ENCODE assay signal across 10 mouse cellular contexts in the genomic region with DNA sequence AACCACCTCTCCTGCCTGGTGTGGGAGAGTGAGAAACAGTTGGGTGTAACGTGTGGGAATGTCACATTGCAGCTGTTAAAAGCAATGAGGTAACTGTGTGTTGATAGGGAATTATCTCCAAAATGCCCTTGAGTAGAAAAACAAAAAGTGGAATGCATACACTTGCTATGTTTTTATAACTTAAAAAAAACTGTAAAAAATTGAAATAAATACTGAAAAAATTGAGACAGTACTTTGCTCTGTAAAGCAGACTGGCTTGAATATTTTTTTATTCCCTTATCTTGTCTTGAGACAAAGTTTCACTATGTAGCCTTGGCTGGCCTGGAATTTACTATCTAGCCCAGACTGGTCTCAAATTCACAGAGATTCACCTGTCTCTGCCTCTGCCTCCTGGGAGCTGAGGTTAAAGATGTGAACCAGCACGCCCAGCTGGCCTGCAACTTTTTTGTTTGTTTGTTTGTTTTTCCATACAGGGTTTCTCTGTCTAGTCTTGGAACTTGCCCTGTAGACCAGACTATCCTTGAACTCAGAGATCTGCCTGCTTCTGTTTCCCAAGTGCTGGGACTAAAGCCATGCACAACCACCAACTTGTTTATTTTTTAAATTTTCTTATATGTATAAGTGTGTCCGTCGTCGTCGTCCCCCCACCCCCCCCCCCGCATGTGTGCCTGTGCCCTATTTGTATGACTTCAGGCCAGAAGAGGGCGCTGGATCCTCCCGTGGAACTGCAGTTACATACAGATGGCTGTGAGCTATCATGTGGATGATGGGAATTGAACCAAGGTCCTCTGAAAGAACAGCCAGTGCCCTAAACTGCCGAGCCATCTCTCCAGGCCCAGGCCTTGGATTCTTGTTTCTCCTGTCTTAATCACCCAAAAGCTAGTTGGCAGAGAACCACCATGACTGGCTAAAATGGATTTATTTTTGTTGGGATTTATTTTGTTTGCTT. TPM values are rescaled to one million over a fixed set of nuclear protein-coding genes. Genes with fewer than 3 reads are reported as not detected.
DNase-seq lines count a peak whose midpoint lies in the region; ATAC-seq and TF ChIP-seq lines count a peak whose summit lies in the region.
"Had no signal": no experiment of that assay in that cellular context is flagged by ENCODE, and none has a peak within 500 bp of the region (broad histone marks: within the 10 kb centered on the region; RNA-seq: fewer than 3 reads in every experiment).

No protein-coding gene starts in this region.

- H3K27me3 ChIP-seq in lung, embryonic 14.5 days (ENCODE audit: insufficient read depth, low read length): no peaks in the 10 kb centered on the region
- H3K27me3 ChIP-seq in lung, postnatal 0 days (replicated peaks; ENCODE audit: insufficient read depth, low read length): no peaks in the 10 kb centered on the region
- H3K27me3 ChIP-seq: Patski had no signal

- peak; percentile 51 to 78 for DNase-seq in cerebellum, postnatal 25 days
- DNase-seq in cerebellum, adult 9-11 months: no peak
- peak; percentile 45 for DNase-seq in lung, embryonic 14.5 days
- DNase-seq in lung, postnatal 25 days (ENCODE audit: low spot score): no peak
- peak; percentile 79 for DNase-seq in ZHBTc4 (ENCODE audit: low read depth, low spot score)
- no peak for DNase-seq in lung, postnatal 0 days (ENCODE audit: low spot score)
- no peak for DNase-seq in ovary, postnatal 14 days (ENCODE audit: low spot score)
- DNase-seq in right cerebral cortex, postnatal 25 days: no peak

- no peak for ATAC-seq in lung, embryonic 14.5 days (ENCODE audit: insufficient read depth)
- no peak for ATAC-seq in lung, postnatal 0 days
- ATAC-seq: Patski had no signal

- H3K27ac ChIP-seq in lung, embryonic 14.5 days (ENCODE audit: low read depth): no peak overlapping the region
- H3K27ac ChIP-seq in lung, postnatal 0 days (ENCODE audit: low read length): no peak overlapping the region

- no peak overlapping the region for H3K9ac ChIP-seq in lung, embryonic 14.5 days
- H3K9ac ChIP-seq in lung, postnatal 0 days (replicated peaks; ENCODE audit: low read depth): no peak overlapping the region

- peak; percentile 41 for TF ChIP-seq CTCF in lung, embryonic 14.5 days (IDR thresholded peaks at IDR 0.05; ENCODE audit: low read depth)
- peak; percentile 65 for TF ChIP-seq CTCF in lung, postnatal 0 days (IDR thresholded peaks at IDR 0.05)

- 35% methylated on average over 10 of the region's 10 CpGs for WGBS in lung, embryonic 14.5 days
- 29% methylated on average over 10 of the region's 10 CpGs for WGBS in lung, postnatal 0 days

- peaks cover 9% of the 10 kb centered on the region; the same call in 1 of the 2 replicates for H3K4me1 ChIP-seq in lung, embryonic 14.5 days (ENCODE audit: insufficient read depth)
- H3K4me1 ChIP-seq in lung, postnatal 0 days (ENCODE audit: insufficient read depth, low read depth, low read length): peaks cover 15% of the 10 kb centered on the region

- H3K9me3 ChIP-seq in lung, embryonic 14.5 days (ENCODE audit: low read depth, low read length): no peaks in the 10 kb centered on the region
- no peaks in the 10 kb centered on the region for H3K9me3 ChIP-seq in lung, postnatal 0 days (ENCODE audit: low read length)

- H3K36me3 ChIP-seq in lung, embryonic 14.5 days (ENCODE audit: insufficient read depth): no peaks in the 10 kb centered on the region
- H3K36me3 ChIP-seq in lung, postnatal 0 days (ENCODE audit: insufficient read depth, low read length): no peaks in the 10 kb centered on the region

- no peak overlapping the region for H3K4me3 ChIP-seq in lung, embryonic 14.5 days (ENCODE audit: low read depth, low read length)
- H3K4me3 ChIP-seq in lung, postnatal 0 days (ENCODE audit: low read depth, low read length): no peak overlapping the region

- TF ChIP-seq EP300 in lung, postnatal 0 days (IDR thresholded peaks at IDR 0.05): no peak

- H3K4me2 ChIP-seq in lung, embryonic 14.5 days: no peak overlapping the region
- H3K4me2 ChIP-seq in lung, postnatal 0 days (replicated peaks; ENCODE audit: low read depth, low read length): no peak overlapping the region

RNA-seq across cellular contexts. Expression of gene Rhbdf2, which starts 0.5 kb away (rescaled TPM):
- 8.9 and 9.8 TPM in 2 replicates for polyA plus RNA-seq in lung, embryonic 14.5 days (2014; fragmentation: Nextera tagmentation; extraction: Ambion mirVana)
- 23.5 and 27.9 TPM in 2 replicates for polyA plus RNA-seq in lung, postnatal 0 days (2015; fragmentation: Nextera tagmentation; extraction: Ambion mirVana)

RNA-seq across cellular contexts. Expression of gene Prcd, which starts 26.0 kb away (rescaled TPM):
- 0.53 and 1.6 TPM in 2 replicates for polyA plus RNA-seq in lung, embryonic 14.5 days (2014; fragmentation: Nextera tagmentation; extraction: Ambion mirVana)
- polyA plus RNA-seq in lung, postnatal 0 days (2015; fragmentation: Nextera tagmentation; extraction: Ambion mirVana): 10.9 and 16.4 TPM in 2 replicates

RNA-seq across cellular contexts. Expression of gene Cygb, which starts 26.8 kb away (rescaled TPM):
- 9.5 and 10.0 TPM in 2 replicates for polyA plus RNA-seq in lung, embryonic 14.5 days (2014; fragmentation: Nextera tagmentation; extraction: Ambion mirVana)
- 27.3 and 32.0 TPM in 2 replicates for polyA plus RNA-seq in lung, postnatal 0 days (2015; fragmentation: Nextera tagmentation; extraction: Ambion mirVana)

RNA-seq across cellular contexts. Expression of gene Aanat, which starts 41.1 kb away (rescaled TPM):
- not detected in 2 replicates for polyA plus RNA-seq in lung, embryonic 14.5 days (2014; fragmentation: Nextera tagmentation; extraction: Ambion mirVana)
- 0.26 TPM in 1 of 2 replicates, not detected in the other for polyA plus RNA-seq in lung, postnatal 0 days (2015; fragmentation: Nextera tagmentation; extraction: Ambion mirVana)
- polyA plus RNA-seq: Patski; stomach, embryonic 14.5 days had no signal

RNA-seq across cellular contexts. Expression of gene Ube2o, which starts 46.1 kb away (rescaled TPM):
- polyA plus RNA-seq in lung, embryonic 14.5 days (2014; fragmentation: Nextera tagmentation; extraction: Ambion mirVana): 17.4 and 22.8 TPM in 2 replicates
- 9.1 and 9.8 TPM in 2 replicates for polyA plus RNA-seq in lung, postnatal 0 days (2015; fragmentation: Nextera tagmentation; extraction: Ambion mirVana)

Comparison
In these comparisons a context has a peak if more than half of its experiments do, and no peak if none do; other contexts are left out.
1. DNase-seq: peak in cerebellum, postnatal 25 days (2 of 2), lung, embryonic 14.5 days (single experiment) and ZHBTc4 (single experiment); none in cerebellum, adult 9-11 months (single experiment), lung, postnatal 25 days (single experiment), lung, postnatal 0 days (single experiment), ovary, postnatal 14 days (single experiment) and right cerebral cortex, postnatal 25 days (single experiment).